Mouse (Mus musculus) liver (tissue): Measurements from ENCODE around the gene Slc38a4.

Experiments used
- DNase-seq: peaks from one replicate; pipeline ENCODE4 v3.0.0-alpha.2; 2020; ENCODE audit warnings: mixed read lengths

Gene Slc38a4

DNA sequence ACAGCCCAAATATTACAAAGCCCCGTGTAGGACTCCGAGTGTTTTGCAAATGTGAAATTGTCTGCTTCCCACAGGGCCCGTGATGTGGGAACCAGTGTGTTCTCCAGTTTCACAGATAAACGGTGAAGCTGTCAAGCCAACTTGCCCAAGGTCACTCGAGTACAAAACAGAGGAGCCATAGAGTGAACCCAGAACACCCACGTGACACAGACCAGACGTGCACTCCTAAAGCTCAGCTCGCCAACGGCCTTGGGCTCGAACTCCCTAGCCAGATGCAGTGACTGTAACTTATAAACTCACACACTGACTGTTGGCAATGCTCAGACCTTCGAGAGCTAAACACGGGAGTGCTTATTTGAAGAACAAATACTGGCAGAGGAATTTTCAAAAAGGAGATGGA lies 5.3 kb downstream of the Slc38a4 start:
- no peak for DNase-seq

DNA sequence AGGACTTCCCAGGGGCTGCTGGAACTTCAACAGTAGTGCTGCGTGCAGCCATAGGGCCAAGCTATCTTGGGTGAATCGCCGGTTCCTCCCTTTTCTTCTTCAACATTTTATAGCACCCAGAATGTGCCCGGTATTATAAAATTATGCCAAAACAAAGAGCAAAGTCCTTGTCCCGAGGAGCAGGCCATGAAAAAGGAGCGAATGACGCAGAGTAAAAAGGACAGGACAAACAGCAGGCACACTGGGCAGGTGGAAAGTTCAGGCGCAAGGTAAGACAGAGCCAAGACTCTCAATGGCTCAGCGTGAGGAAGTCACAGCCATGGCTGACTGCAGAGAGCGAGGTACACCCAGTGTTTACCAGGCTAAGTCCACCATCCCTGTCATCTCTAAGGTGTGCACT lies 5.7 kb downstream of the Slc38a4 start:
- no peak for DNase-seq

DNA sequence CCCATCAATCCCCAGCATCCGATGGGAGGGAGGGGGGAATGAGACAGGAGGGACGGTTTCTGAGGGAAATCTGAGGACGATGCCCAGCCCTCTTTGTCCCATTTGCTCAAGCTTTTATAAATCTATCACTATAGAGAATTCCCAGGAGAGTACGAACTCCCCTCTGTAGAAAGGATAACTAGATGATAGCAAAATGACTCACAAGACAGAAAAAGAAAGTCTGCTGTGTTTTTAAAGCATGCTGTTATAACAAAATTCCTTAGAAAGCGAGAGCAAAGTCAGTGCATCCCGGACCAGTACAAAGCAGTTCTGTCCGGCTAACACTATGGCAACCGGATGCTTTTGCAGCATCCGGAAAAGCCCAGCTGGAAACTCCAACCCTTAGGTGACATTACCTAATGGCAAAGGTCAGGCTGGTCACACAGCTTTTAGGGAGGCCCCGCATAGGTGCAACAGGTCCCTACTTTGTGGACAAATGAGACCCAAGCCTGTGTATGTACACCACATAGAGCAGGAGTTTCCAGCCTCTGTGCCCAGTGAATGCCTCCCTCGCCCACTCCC lies 6.4 kb downstream of the Slc38a4 start:
- DNase-seq, result no peak

DNA sequence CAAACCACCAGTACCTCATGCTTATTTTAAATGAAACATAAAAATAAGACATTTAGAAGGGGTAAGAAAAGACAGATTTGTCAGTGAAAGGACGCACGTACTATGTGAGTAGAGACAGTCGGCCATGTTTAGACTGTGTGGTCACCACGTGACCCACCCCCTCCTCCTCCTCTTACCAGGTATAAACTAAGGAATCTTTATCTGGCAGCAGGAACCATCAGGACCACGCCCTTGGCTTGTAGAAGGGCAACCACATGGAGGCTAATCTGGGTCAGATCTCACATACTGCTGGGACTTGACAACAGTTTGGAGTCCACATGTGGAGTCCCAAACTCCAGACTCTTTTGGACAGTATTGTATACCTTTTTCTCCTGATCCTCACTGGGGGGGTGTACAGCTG lies 7.5 kb downstream of the Slc38a4 start:
- DNase-seq, result no peak

DNA sequence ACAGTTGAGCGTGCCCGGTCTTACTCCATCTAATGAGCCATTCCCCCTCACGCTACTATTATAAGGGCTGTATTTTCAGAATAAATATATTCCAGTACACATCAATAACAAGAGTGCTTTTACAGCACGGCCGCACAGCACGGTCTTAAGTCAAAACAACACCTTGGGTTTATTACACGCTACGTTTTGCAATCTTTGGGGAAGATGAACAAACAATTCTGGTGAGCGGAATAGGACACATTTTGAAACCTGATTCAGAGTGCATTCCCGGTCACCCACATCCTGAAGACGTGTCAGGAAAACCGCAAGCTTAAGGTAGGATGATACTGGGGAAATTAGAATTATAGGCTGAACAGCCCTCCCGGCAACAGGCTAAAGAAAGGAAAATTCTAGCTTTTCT lies 11.8 kb downstream of the Slc38a4 start:
- DNase-seq, result no peak

DNA sequence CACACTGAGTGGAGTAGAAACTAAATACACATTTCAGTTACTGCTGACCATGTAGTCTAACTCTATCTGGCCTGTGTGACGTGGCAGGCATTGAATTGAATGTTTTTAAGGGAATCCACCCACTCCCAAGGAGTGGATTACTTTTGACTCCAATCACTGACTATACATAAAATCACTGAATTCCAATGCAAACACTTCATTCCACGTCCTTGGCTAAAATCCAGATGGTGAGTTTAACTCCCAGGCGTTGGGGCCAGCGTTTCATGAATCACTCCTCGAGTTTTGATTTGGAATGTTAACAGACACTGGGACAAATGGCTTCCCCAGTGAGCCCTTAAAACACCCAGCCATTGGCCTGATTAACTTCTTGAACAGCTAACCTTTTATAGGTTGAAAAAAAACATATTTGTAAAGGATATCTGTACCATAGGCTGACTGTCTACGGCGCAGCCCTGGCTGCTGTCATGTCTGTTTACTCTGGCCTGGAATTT lies 13.7 kb downstream of the Slc38a4 start:
- no peak for DNase-seq

DNA sequence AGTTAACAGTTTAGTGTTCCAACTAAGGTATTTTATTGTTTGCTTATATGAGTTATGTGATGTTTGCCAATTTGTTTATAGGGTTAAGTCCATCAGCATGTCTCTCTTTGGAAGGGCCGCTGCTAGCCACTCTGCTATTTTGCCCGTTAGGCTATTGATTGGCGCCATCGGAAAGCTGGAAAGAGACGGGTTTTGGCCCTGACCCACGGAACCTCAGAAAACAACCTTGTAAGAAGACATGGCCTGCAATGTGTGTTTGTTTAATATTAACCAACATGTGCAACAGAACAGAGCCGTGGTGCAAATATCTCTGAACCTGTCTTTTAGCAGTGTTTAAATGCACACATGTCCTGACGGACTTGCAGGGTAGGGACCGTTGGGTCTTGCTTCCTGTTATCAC lies 14.6 kb downstream of the Slc38a4 start:
- DNase-seq, result no peak

DNA sequence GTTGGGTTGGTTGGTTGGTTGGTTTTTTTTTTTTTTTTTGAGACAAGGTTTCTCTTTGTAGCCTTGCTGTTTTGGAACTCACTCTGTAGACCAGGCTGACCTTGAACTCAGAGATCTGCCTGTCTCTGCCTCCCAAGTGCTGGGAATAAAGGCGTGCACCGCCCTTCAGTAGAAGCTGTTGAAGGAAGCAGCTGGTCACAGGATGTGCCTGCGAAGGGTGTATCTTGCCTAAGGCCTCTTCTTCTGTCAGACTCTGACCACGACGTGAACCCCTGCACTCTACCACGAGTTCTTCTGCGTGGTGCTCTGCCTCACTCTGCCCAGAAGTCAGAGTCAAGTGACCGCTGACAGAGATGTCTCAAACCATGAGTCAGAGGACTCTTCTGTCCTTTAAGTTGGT lies 18.0 kb downstream of the Slc38a4 start:
- DNase-seq, result no peak

DNA sequence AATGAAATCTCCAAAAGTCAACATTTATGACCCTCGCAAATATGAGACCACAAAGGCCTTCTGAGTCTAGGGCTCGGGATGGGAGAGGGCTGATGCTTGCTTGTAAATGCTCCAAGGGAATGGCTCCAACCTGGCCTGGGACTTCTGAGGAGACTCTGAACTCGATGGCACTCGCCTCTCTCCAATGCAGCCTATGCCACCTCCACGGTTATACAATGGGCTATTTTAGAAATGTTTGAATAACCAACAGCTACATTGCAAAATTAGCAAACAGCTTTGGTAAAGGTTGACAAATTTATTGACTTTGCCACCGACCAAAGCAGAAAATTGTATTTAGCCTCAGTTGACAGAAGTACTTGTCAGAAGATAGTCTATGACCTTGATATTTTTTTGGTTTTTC lies 19.9 kb downstream of the Slc38a4 start:
- DNase-seq, result no peak

DNA sequence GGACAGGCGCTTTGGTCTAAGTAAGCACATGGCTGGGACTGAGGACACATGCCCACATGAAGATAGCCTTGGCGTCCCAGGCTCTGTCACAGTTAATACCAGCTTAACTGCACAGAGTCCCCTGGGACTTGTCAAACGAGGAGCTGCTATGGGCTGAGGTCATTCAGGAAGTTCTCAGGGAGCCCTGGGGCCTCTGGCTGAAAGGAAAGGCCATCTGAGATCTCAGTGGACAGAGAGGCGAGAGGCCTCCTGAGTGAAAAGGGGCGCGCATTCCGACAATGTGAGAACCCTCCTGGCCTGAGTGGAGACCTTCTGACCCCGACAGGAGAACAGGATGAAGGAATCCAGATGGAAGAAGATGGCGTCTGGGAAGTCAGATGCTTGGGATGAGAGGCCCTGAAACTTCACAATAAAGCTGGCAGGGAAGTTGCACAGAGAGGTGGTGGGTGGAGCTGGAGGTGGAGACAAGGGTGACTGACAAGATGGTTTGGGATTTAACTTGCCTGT lies 22.2 kb downstream of the Slc38a4 start:
- DNase-seq, result no peak

DNA sequence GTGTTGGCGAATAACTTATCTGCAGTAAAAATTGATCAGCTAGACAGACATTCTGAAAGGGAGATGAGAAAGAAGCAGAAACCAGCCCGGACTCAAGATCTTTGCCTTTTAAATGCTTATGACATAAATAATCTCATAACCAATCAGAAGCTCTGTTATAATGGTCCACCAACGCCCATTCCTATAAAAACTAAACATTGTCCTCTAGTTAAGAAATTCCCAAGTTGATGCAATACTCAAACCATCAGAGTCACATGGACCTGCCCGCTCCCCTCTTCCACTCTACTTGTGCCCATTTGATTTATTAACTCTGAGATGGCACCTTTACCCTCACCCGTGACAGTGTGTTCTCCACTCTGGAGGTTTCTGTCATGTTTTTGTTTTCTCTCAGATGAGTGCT lies 23.9 kb downstream of the Slc38a4 start:
- DNase-seq, result no peak

DNA sequence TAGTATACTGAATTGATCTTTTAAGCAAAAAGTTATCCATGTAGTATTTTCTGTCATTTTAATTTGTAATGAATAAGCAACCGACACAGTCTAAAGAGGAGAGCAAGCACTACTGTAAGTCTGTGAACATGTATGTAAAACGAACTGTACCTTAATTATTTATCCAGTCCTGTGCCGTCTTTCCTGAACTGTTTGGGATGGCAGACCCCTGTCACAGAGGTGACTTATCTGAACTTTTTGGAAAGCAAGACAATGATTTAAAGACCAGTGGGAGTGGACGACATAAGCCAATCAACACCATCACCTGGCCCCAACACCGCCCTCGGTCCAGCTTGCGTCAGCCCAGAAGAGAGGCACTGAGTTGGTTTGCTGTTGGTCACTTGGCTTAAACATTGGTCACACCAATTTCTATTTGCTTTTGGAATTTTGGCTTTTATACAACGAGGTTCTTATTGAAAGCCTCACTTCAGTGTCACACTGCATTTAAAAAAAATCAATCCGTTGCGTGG lies 24.7 kb downstream of the Slc38a4 start:
- no peak for DNase-seq

DNA sequence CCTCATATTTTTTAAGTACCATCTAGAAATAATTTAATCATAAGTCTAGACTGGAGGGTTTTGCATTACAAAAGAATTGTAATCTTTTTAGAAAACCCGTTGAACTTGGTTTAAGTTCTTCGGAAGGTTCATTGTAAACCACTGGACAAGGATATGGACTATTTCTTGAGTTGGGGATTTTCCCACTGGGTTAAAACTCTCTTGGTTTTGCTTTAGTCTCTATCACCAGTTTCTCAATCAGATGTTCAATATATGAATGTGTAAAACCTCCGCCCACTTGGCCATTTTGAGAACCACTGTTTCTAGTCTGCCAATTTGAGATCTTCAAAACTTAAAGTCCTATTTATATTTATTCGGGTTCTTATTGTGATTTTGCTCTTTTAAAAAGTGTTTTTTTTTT lies 25.6 kb downstream of the Slc38a4 start:
- DNase-seq, result no peak

DNA sequence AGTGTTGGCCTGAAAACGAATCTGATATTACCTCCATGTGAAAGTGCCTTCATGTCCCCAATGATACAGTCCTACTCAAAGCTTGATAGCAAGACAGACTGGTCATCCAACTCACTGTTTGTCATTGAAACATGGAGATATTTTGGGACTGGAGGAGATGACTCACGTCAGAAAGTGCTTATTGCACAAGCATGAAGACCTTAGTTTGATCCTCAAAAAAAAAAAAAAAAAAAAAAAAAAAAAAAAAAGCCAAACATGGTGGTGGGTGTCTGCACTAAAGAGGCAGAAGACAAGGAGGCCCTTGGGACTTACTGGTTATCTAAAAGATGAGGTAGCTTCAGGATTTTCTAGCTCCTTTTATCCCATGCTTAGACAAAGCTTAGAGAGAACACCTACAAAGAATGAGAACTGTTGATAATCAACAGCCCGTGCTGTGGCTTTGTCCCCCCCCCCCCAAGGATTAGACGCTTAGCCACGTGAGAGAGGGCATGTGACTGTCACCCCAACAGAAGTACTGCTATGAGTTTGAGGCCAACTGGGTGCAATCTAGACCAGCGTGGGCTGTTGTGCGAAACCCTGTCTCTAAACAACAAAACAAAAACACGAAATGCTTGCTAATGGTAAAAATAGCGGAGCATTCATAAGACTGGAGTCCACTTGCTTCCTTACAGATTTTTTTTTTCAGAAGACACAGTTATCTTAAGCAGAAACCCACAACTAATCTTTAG lies 26.5 kb downstream of the Slc38a4 start:
- DNase-seq, result no peak

DNA sequence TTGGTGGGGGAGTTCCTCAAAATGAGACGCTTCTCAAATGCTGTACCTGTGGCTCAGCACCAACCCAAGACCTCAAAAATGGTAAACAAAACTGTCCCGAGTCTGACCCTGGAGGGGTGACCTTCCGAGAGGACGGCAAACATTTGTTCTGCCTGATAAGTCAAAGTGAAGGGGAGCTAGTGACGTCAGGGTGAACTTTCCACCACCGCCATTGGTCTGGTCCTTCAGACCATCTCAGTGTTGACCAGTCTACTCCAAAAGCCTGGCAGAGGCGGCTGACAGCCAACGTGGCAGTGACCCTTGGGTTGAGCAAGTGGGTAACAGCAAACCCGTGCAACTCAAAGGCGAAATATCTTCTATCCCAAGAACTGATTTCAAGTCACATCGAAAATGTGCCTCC lies 27.1 kb downstream of the Slc38a4 start:
- peak; percentile 48 for DNase-seq

DNA sequence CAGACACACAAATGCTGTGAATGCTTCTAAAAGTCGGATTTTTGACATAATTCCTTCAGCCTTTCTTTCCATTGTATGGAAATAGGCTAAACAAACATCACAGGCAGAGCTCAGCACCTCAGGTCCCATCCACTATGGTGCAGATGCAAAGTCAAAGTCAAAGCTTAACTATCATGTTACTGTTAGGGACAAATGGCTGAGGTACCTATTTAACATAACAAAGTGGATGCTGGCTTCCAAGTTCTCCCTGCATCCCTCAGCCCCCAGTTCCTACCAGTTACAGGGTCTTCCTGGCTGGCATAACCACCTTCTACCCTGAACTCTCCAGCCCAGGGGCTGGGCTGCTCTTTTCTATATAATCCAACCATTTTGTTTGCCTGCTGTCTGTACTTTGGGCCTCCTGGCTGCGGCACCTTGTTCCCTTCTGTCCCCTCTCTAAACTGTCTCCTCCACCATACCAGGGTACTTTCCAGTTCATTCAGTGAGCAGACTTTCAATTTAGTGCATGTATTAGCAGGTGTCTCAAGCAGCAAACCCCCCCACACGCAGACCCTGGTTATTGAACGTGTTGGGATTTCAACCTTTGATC lies 27.6 kb downstream of the Slc38a4 start:
- no peak for DNase-seq

DNA sequence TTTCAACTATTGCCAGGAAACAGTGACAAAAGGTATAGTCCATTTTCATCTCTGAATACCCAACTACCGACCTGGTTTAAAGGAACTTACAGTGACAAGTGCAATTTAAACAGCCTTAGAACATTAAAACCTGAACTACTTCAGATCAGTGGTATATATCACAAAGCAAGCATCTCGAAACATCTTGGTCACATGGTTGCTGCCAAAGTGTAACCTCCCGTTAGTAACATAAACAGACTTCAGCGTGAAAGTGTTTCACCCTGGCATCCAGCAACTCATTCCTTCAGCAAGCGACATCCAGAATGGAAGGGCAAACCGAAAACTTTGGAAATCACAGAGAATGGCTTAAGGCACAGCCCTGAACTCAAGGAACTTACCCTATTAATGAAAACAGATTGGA lies 29.1 kb downstream of the Slc38a4 start:
- DNase-seq, result no peak

DNA sequence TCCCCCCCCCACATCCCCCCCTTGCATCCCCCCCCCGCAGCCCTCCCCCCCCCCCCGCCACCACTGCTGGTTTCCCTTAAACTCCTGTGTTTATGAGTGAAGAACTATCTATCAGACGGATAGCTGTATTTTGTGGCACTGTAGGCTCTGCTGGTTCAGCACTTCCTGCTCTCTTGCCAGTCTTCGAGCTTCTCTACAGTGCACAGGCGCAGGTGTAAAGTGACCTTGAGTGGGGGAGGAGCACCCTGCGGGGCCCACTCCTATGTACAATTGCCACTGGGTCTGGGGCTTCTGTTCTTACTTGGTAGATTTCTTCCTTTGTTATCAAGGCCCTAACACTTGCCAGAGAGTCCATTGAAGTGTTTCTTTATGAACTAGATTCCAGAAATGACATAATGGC lies 33.0 kb downstream of the Slc38a4 start:
- no peak for DNase-seq

DNA sequence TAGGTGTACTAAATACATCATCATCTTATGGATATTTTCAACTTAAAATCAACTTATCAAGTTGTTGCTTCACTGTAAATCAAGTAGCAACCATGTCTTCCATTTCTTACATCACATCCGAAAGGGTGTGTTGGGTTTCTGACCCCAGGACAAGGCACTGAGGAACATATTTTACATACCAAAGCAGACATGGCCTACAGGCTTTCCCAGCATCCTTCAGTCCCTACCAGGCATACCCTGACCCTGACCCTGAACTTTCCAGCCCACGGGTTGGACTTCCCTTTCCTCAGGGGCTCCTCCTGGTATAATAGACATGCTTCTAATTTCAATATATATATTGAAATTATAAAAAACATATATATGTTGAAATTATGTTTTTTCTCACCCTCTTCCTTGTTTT lies 33.5 kb downstream of the Slc38a4 start:
- no peak for DNase-seq

DNA sequence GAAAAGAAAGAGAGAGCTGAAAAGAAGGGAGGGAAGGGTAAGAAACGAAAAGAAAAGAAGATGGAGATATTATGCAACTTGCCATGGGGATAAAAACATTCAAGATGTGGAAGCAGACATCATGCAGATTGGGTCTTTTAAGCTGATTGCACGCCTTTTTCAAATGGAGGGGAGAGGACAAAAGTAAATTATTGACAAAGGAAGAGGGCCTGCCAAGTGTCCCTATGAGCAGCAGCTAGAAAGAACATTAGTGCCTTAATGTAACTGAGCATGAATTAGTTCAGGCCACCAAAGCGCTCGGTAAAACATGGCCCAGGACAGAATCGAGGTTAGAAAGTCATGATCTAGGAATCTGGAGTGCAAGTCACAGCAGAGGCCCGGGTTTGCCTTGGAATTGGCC lies 35.5 kb downstream of the Slc38a4 start:
- no peak for DNase-seq

DNA sequence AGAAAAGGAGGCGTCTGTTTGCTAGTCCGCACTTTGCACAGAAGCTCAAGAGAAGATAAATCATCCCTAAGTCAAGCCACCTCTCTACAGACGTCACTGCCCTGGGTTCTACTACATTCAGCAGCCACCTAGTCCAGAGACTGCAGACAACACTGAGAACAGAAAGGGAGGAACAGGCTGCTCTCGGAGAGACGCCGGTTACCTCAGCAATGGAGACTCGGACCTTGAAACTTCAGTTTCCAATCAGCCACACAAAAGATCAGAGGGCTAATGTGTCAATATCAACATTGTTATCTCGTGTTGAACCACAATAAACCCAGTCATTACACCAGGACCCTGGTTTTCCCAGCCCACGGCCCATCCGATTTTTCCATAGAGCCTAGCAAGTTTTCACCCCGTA lies 36.4 kb downstream of the Slc38a4 start:
- DNase-seq, result no peak

DNA sequence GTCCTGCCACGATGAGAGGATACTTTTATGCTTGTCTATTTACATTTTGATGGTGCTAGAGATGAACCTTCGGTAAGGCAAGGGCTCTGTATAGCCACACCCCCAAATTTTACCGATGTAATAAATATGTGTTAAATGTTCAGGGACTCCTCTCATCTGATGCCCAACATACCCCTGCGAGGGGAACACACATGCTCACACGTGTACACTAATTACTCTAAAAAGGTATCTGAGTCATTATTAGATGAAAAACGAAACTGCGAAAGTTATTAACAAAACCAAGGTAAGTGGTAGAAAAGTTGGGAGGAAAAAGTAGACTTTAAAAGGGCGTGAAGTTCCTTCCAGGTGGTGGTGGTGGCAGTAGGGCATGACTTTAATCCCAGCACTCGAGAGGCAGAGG lies 38.6 kb downstream of the Slc38a4 start:
- no peak for DNase-seq

DNA sequence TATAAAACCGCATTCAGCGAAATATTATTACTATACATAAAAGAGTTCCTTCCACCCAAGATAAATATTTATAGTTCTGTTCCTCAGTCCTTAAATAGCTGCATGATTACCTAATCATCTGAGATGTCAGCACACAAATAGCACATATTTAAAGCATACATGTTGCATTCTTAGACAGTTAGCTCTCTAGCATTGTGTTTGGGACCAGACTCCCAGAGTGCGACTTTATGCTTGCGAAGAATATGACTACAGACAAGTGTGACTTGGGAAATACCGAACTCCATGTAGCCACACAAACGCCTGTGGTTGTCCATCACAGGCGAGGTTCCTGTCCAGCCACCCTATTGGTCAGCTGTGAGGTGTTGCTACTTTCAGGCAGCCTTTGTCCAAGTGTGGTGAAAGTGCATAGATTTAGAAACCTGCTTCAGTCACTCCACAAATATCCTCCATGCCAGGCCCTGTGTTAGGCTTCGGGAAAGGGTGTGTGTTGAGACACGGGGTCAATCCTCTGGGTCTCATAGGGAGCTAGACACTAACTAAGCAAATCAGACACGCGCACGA lies 40.6 kb downstream of the Slc38a4 start:
- no peak for DNase-seq
